Mouse (Mus musculus) cortical plate, adult 2 months (tissue): ENCODE data around the gene Gm10644. TPM values are rescaled to one million over a fixed set of nuclear protein-coding genes. Genes with fewer than 3 reads are reported as not detected.

Source experiments
- H3K27ac ChIP-seq: fragments of 200-500 bp; 2 replicates; pipeline ENCODE4 v1.5.1; 2012; ENCODE audit warnings: low read length, control low read depth, inconsistent platforms; ENCODE audit not compliant: insufficient read depth
- H3K4me1 ChIP-seq: fragments of 200-500 bp; 2 replicates; pipeline ENCODE4 v1.6.1; 2011; ENCODE audit warnings: low read length; ENCODE audit not compliant: control insufficient read depth, insufficient read depth
- H3K4me3 ChIP-seq: fragments of 200-500 bp; 2 replicates; pipeline ENCODE4 v1.5.1; 2011; ENCODE audit warnings: mild to moderate bottlenecking, low read length, control low read depth; ENCODE audit not compliant: insufficient read depth
- CTCF ChIP-seq: fragments of 200-500 bp; IDR thresholded peaks from 2 replicates; pipeline ENCODE4 v1.5.1; 2011; ENCODE audit warnings: mild to moderate bottlenecking, control low read depth, low read length; ENCODE audit not compliant: insufficient read depth; ENCODE audit errors: extremely low read depth
- POLR2A ChIP-seq: fragments of 200-500 bp; IDR thresholded peaks from 2 replicates; pipeline ENCODE4 v1.6.1; 2011; ENCODE audit warnings: mild to moderate bottlenecking, low read length, control low read depth; ENCODE audit not compliant: insufficient read depth; ENCODE audit errors: extremely low read depth
- polyA plus RNA-seq: library from polyadenylated mRNA; depleted of rRNA; stranded (reverse); fragments of >200 nt; gene quantifications from 2 replicates; pipeline ENCODE4 v1.2.3, GENCODE M21; 2012

Gm10644 gene
- polyA plus RNA-seq, 1 experiment = 0.52 TPM

DNA sequence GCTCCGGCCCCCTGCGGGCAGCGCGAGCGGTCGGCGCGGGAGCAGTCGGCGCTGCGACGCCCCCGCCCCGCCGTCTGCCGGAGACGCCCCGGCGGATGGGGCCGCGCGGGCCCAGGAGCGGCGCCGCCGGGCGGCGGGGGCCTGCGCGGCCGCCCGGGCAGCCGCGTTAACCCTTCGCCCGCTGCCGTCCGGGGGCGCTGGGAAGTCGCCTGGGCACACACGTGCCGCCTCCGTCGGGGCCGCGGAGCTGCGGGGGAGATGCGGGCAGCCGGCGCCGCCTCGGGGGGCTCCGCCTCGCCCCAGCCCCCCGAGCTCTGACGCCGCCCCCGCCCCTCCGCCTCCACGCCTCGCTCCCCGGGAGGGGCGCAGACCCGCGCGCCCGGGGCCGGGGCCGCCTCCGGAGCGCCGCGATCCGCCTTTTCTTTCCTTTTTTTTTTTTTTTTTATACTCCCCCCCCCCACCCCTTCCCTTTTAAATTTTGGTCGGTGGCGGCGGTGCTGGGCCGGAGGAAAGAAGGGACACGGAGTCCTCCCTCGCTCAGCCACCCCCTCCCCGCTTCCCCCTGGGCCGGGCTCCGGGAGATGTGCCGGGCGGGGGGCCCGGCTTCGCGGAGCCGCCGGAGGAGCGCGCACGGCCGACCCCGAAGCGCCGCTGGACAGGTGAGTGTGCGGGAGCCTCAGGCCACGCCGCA, 54.6 kb downstream of the Gm10644 start:
- TF ChIP-seq CTCF (no peak), POLR2A (no peak)
- H3K4me3 ChIP-seq = peak overlapping the region; percentile 86
- peaks cover 9% of the 10 kb centered on the region; the same call in 1 of the 2 replicates for H3K4me1 ChIP-seq
- H3K27ac ChIP-seq = peak overlapping the region; percentile 94

DNA sequence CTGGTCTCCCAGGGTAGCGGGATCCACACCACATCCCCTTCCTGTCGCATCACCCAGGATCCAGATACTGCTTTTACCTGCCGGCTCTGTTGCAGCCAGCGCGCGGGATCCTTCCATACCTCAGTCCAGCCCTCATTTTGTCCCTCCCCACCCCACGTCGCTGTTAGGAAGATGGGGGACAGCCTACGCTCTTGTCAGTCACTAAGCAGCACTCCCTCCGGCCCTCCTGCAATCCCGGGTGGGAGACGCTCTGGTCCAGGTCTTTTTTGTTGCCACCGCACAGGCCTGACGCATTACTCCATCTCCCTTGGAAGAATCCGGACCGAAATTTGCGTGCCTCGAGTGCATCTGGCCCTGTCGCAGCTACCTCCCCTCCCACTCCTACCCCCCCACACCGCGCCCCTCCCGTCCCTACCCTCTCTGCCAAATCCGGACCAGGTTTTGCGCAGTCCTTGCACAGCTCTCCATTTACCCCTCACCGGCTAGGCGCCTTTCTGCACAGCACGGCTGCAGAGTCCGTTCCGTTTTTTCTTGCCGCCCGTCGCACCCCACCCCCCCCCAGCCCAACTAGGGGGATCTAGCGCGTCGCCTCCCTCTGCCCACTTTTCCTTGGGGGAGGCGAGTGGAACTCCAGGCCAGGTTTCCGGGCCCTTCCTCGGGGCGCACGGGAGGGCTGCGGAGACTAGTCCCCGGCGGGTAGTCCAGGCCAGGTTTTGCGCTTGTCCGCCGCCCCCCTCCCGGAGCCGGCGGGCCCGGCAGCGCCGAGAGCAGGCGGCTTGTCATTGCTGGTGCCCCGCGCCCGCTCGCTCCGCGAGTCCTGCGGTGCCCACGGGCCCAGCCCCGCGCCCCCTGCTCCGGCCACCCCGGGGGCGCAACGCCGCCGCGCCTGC, 55.4 kb downstream of the Gm10644 start, which contains the start of gene Adgrl1:
TSS of gene Adgrl1 (plus strand) at position 743 of the 890 bp plus-strand sequence.
- peak within 1 kb of the TSS; percentile 86 for H3K4me3 ChIP-seq
- H3K27ac ChIP-seq = peak within 1 kb of the TSS; percentile 94
- peaks cover 7% of the 10 kb centered on the region; the same call in 1 of the 2 replicates for H3K4me1 ChIP-seq
- TF ChIP-seq POLR2A (peak; percentile 51), CTCF (no peak)

DNA sequence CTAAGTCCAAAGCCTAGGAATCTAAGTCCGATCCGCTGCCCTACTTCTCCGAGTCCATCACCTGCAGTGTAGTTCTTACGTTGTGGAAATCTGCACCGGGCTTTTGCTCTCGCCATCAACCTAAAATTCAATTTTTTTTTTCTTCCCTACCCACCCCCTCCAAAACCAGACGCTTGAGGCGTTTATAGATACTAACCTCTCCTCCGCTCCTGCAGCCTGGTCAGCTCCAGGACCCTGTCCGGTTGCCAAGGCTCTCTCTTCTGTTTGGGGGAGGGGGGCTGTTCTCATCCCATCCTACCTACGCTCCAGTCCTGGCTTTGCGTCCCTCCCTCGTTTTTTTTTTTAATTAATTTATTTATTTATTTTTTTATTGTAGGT, 56.0 kb downstream of the Gm10644 start:
- peak overlapping the region; percentile 67 for H3K27ac ChIP-seq
- TF ChIP-seq CTCF = no peak
- TF ChIP-seq POLR2A = no peak
- peak overlapping the region; percentile 86 for H3K4me3 ChIP-seq
- H3K4me1 ChIP-seq = peaks cover 5% of the 10 kb centered on the region; the same call in 1 of the 2 replicates

DNA sequence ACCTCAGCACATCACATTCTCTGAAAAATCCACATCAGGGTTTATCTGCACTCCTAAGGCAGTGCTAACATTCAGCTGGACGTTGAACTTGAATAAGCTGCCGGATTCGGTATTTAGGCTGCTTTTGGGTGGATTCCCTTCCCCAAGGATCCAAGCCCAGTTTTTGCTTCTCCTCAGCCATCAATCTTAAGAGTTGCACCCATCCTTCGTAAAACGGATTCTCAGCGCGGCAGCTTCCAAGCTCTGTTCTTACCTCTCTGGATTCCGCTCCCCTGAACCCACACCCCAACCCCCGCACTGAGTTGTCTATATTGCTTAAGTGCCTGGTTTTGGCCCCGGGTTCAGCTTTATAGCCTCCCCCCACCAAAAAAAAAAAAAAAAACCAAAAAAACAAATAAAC, 56.5 kb downstream of the Gm10644 start:
- H3K27ac ChIP-seq = peak overlapping the region; percentile 67
- 0 out of 2 replicates have a peak, but pooled peaks cover 2% of the 10 kb centered on the region for H3K4me1 ChIP-seq
- peak overlapping the region; percentile 86 for H3K4me3 ChIP-seq
- TF ChIP-seq POLR2A (no peak), CTCF (no peak)

DNA sequence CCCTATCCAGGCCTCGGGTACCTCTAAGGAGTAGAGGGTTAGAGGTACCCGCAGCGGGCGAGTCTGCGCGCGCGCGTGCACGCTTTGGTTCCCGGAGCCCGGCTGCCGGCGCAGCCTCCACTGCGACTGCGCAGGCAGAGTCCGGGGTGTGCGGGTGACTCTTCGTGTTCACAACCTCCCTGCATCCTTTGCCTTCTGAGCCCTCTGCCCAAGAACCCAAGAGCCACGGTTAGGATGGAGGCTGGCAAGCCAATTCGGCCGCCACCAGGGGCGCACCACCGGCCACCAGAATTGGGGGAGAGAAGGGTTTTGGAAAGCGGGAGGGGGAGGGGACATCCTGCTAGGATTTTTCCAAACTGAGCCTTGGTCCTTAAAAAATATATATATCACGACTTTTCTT, 57.8 kb downstream of the Gm10644 start:
- peak; percentile 31; the same call in 1 of the 2 replicates for TF ChIP-seq CTCF
- peak; percentile 45; the same call in 1 of the 2 replicates for TF ChIP-seq POLR2A
- H3K27ac ChIP-seq = no peak overlapping the region
- peak overlapping the region; percentile 18; the same call in 1 of the 2 replicates for H3K4me3 ChIP-seq
- H3K4me1 ChIP-seq = 0 out of 2 replicates have a peak, but pooled peaks cover 2% of the 10 kb centered on the region

DNA sequence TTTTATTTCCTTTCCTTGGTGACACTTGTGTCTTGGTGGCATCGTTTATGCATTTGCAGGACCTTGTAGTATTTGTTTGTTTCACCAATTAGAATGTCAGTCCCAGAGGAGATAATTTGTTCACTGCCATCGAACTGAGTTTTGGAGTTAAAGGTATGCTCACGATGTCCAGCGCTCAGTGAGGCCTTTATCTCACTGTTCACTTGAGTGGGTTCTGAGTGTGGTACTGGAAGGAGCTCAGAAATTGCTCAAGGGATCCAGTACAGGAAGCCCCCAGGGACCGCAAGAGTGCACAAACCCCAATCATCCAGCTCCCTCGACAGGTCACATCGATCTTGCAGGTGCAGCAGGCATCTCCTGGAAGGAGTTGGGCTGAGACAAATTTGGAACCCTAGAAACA, 58.5 kb downstream of the Gm10644 start:
- Histone ChIP-seq H3K4me1 (0 out of 2 replicates have a peak, but pooled peaks cover 2% of the 10 kb centered on the region), H3K4me3 (no peak overlapping the region), H3K27ac (no peak overlapping the region)
- TF ChIP-seq POLR2A (no peak), CTCF (no peak)

DNA sequence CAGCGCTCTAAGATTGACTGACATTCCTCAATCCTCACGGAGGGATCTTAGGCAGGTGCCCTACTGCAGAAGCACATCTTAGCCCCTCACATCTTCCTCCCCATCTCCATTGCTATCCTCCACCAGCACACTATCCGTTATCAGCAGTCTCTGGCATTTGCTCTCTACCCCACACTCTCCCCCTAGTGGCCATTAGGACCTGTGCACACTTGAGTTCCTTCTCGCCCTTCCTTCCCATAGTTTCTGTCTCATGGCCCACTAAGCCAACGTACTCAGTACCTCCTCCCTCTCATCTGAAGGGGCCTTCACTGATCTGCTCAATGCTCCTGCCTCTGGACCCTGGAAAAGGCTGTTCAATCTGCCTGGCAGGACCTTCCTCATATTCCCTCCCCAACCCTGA, 59.1 kb downstream of the Gm10644 start:
- no peak overlapping the region for H3K4me3 ChIP-seq

DNA sequence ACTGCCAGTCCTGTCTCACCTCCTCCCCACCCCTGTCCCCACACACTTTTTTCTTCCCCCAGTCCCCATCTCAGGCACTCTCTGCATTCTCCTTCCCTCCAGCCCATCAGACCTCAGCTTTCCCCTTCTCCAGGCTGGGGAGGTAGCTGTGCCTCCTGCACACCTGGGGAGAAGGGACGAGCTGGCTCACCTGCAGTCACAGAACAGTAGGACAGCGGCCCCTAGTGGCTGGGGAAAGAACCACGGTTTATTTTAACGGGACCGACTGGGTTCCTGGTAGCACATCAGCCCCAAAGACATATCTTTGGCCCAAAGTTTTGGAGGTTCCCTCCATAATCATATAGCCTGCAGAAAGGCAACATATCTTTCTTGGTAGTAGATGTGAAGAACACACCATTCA, 61.1 kb downstream of the Gm10644 start:
- peak; percentile 93 for TF ChIP-seq CTCF
- no peak for TF ChIP-seq POLR2A

More for the DNA sequence above, 59.1 kb downstream of the Gm10644 start:
- Histone ChIP-seq H3K27ac (no peak overlapping the region), H3K4me1 (0 out of 2 replicates have a peak, but pooled peaks cover 2% of the 10 kb centered on the region)
- peak; percentile 94 for TF ChIP-seq CTCF
- no peak for TF ChIP-seq POLR2A

DNA sequence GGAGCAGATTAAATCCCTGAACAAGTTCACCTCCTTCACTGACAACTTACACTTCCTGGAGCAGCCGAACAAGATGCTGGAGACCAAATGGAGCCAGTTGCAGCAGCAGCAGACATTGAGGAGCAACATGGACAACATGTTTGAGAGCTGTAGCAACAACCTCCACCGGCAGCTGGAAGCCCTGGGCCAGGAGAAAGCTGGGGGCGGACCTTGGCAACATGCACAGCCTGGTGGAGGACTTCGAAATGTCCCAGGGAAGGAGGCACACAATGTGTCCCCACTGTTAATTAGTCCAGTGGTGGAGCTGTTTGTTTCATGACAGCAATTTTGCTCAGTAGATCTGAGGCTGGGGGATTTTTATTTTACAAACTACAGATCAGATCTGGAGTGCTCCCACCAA, 62.9 kb downstream of the Gm10644 start:
- Histone ChIP-seq H3K27ac (no peak overlapping the region), H3K4me1 (no peaks in the 10 kb centered on the region), H3K4me3 (no peak overlapping the region)
- TF ChIP-seq POLR2A (no peak), CTCF (no peak)

More for the DNA sequence above, 61.1 kb downstream of the Gm10644 start:
- 0 out of 2 replicates have a peak, but pooled peaks cover 2% of the 10 kb centered on the region for H3K4me1 ChIP-seq
- no peak overlapping the region for H3K27ac ChIP-seq
- no peak overlapping the region for H3K4me3 ChIP-seq
